Mouse (Mus musculus) midbrain, embryonic 11.5 days (tissue): ENCODE results near the gene Tmem181a. TPM values are rescaled to one million over a fixed set of nuclear protein-coding genes. Genes with fewer than 3 reads are reported as not detected.
"Not testable (repeated sequence)": the region's sequence is repeated elsewhere in the genome, so short reads cannot be mapped to it uniquely, and the experiment has no call there.

Source experiments
- ATAC-seq: fragments of 200-750 bp; cut with Nextera tagmentation; 2 replicates; pipeline ENCODE4 v1.8.0; 2017; ENCODE audit warnings: moderate TSS enrichment, moderate library complexity; ENCODE audit not compliant: low FRiP score
- DNase-seq: peaks from one replicate; pipeline ENCODE4 v3.0.0; 2015; ENCODE audit warnings: low spot score; ENCODE audit errors: missing footprints
- H3K27ac ChIP-seq: fragments of 300-500 bp; sonication (generic); 2 replicates; pipeline ENCODE4 v1.5.1; 2014; ENCODE audit warnings: low read depth, low read length
- H3K27me3 ChIP-seq: fragments of 300-500 bp; sonication (generic); 2 replicates; pipeline ENCODE4 v1.6.1; 2014; ENCODE audit warnings: mild to moderate bottlenecking, low read length, moderate library complexity, mixed read lengths; ENCODE audit not compliant: control insufficient read depth, insufficient read depth
- H3K36me3 ChIP-seq: fragments of 300-500 bp; sonication (generic); 2 replicates; pipeline ENCODE4 v1.6.1; 2014; ENCODE audit warnings: mild to moderate bottlenecking, low read length, moderate library complexity, mixed read lengths; ENCODE audit not compliant: control insufficient read depth, insufficient read depth
- H3K4me1 ChIP-seq: fragments of 300-500 bp; sonication (generic); 2 replicates; pipeline ENCODE4 v1.6.1; 2014; ENCODE audit warnings: low read length; ENCODE audit not compliant: control insufficient read depth, insufficient read depth
- H3K4me2 ChIP-seq: fragments of 300-500 bp; sonication (generic); 2 replicates; pipeline ENCODE4 v1.6.1; 2014; ENCODE audit warnings: mild to moderate bottlenecking, moderate library complexity
- H3K4me3 ChIP-seq: fragments of 300-500 bp; sonication (generic); 2 replicates; pipeline ENCODE4 v1.5.1; 2014; ENCODE audit warnings: low read depth, low read length
- H3K9ac ChIP-seq: fragments of 300-500 bp; sonication (generic); 2 replicates; pipeline ENCODE4 v1.6.1; 2014; ENCODE audit warnings: low read length
- H3K9me3 ChIP-seq: fragments of 300-500 bp; sonication (generic); 2 replicates; pipeline ENCODE4 v1.6.1; 2016; ENCODE audit warnings: low read length; ENCODE audit not compliant: control insufficient read depth
- WGBS: fragments of 180-500 bp; shearing (Covaris S2); extraction: QIAGEN DNeasy Blood & Tissue Kit; methylation state at CpG from one replicate; pipeline ENCODE4 v1.1.7; 2014; 5-methylcytosine and 5-hydroxymethylcytosine counted together
- polyA plus RNA-seq: library from polyadenylated mRNA; unstranded; fragments of >200 nt; fragmentation: Nextera tagmentation; extraction: Ambion mirVana; gene quantifications from 2 replicates; pipeline ENCODE4 v1.2.1, GENCODE M21; 2014

Tmem181a gene
- polyA plus RNA-seq, 1 experiment from 2014 or later: 22.2 TPM

- not testable (repeated sequence) for H3K27me3 ChIP-seq, H3K4me2 ChIP-seq, H3K27ac ChIP-seq, H3K4me3 ChIP-seq, H3K9me3 ChIP-seq, DNase-seq, H3K4me1 ChIP-seq, H3K36me3 ChIP-seq, H3K9ac ChIP-seq
- WGBS: no CpG with 5 or more reads among the region's 12 CpGs
- 0 out of 2 replicates have a peak, but pooled peaks have one; percentile 19 for ATAC-seq
Observed at GRCm38 (mm10) chr17:6342606-6343294, 86.1 kb downstream of the Tmem181a start.

- not testable (repeated sequence) for H3K9ac ChIP-seq, H3K27me3 ChIP-seq, H3K9me3 ChIP-seq, H3K4me1 ChIP-seq, H3K4me2 ChIP-seq, DNase-seq, H3K36me3 ChIP-seq, ATAC-seq, H3K4me3 ChIP-seq, H3K27ac ChIP-seq
- WGBS: 87% methylated on average over 10 of the region's 10 CpGs
Observed at GRCm38 (mm10) chr17:6355256-6355655, 98.6 kb downstream of the Tmem181a start.

Other genes with a start within 250 kb of the Tmem181a start
- 7.7 and 7.9 TPM in 2 replicates for gene Serac1, start 177.1 kb upstream of the Tmem181a start, polyA plus RNA-seq
- 169 and 171 TPM in 2 replicates for gene Gtf2h5, start 177.1 kb upstream of the Tmem181a start, polyA plus RNA-seq
- gene Tulp4, start 150.4 kb upstream of the Tmem181a start, polyA plus RNA-seq: 97.4 and 104 TPM in 2 replicates
- gene Dynlt1a, start 60.6 kb downstream of the Tmem181a start, polyA plus RNA-seq: 32.0 and 32.1 TPM in 2 replicates
- 673 and 680 TPM in 2 replicates for gene Dynlt1b, start 173.3 kb downstream of the Tmem181a start, polyA plus RNA-seq